Mouse (Mus musculus) CH12.LX (cell line): ENCODE results near the gene Gramd2. TPM values are rescaled to one million over a fixed set of nuclear protein-coding genes. Genes with fewer than 3 reads are reported as not detected.

ENCODE experiments used
- DNase-seq: peaks from one replicate; pipeline ENCODE4 v3.0.0-alpha.2; 2013; ENCODE audit errors: extremely low read depth
- H3K27ac ChIP-seq: 2 replicates; pipeline ENCODE4 v1.5.1; 2012; ENCODE audit warnings: low read depth, mild to moderate bottlenecking, control low read depth, moderate library complexity; ENCODE audit not compliant: insufficient read depth
- H3K27me3 ChIP-seq: replicated peaks from 2 replicates; pipeline ENCODE3; 2012; ENCODE audit warnings: inconsistent platforms
- H3K36me3 ChIP-seq, 2 experiments: replicated peaks in 1 of 2; 2 replicates each; pipeline versions ENCODE3 to v1.6.1; 2012; ENCODE audit warnings: inconsistent platforms in 1 of 2, low read length in 1 of 2, mild to moderate bottlenecking in 1 of 2, mixed read lengths in 1 of 2, moderate library complexity in 1 of 2; ENCODE audit not compliant: control insufficient read depth in 1 of 2, insufficient read depth in 1 of 2
- H3K4me1 ChIP-seq, 2 experiments: 2 replicates each; pipeline ENCODE4 v1.6.1; 2012; ENCODE audit warnings: inconsistent platforms in 1 of 2, moderate library complexity in 1 of 2; ENCODE audit not compliant: insufficient read depth in 2 of 2, control insufficient read depth in 1 of 2
- H3K4me2 ChIP-seq: 2 replicates; pipeline ENCODE4 v1.6.1; 2012; ENCODE audit warnings: low read depth, mild to moderate bottlenecking, control low read depth; ENCODE audit not compliant: poor library complexity, insufficient read depth, severe bottlenecking
- H3K4me3 ChIP-seq, 3 experiments: fragments of 150-350 bp in 1 of 3; sonication (generic) in 1 of 3; replicated peaks in 1 of 3; 2 replicates each; pipeline versions ENCODE3 to v1.5.1; 2011 to 2012; ENCODE audit warnings: low read depth in 2 of 3, low read length in 2 of 3, mild to moderate bottlenecking in 2 of 3, moderate library complexity in 2 of 3, control low read depth in 1 of 3, improper control_type of control experiment in 1 of 3, inconsistent platforms in 1 of 3, mixed read lengths in 1 of 3; ENCODE audit not compliant: poor library complexity in 1 of 3
- H3K79me2 ChIP-seq: replicated peaks from 2 replicates; pipeline ENCODE4 v1.6.1; 2012; ENCODE audit warnings: mild to moderate bottlenecking, moderate library complexity; ENCODE audit not compliant: control insufficient read depth, poor library complexity, insufficient read depth, severe bottlenecking; ENCODE audit errors: extremely low read depth
- H3K9ac ChIP-seq: 2 replicates; pipeline ENCODE4 v1.6.1; 2012; ENCODE audit warnings: low read depth, mild to moderate bottlenecking, control low read depth, moderate library complexity; ENCODE audit not compliant: insufficient read depth
- H3K9me3 ChIP-seq: replicated peaks from 2 replicates; pipeline ENCODE3; 2012; ENCODE audit warnings: low read length, inconsistent platforms, mixed read lengths
- CHD1 ChIP-seq: IDR thresholded peaks from 2 replicates; pipeline ENCODE4 v1.6.1; 2012; ENCODE audit warnings: low read depth, low read length, improper control_type of control experiment, inconsistent platforms
- CHD2 ChIP-seq: IDR thresholded peaks from 2 replicates; pipeline ENCODE4 v1.6.1; 2011; ENCODE audit warnings: low read length, improper control_type of control experiment
- ELF1 ChIP-seq: IDR thresholded peaks from 2 replicates; pipeline ENCODE4 v1.6.1; 2014; ENCODE audit warnings: low read depth, mild to moderate bottlenecking, inconsistent platforms, low read length, improper control_type of control experiment
- ETS1 ChIP-seq: conservative IDR thresholded peaks from 2 replicates; pipeline ENCODE4 v1.6.1; 2012; ENCODE audit warnings: low read depth, mild to moderate bottlenecking, inconsistent platforms, low read length, improper control_type of control experiment, moderate library complexity
- JUN ChIP-seq: IDR thresholded peaks from 2 replicates; pipeline ENCODE4 v1.6.1; 2011; ENCODE audit warnings: low read depth, mild to moderate bottlenecking, low read length, improper control_type of control experiment, moderate library complexity; ENCODE audit not compliant: insufficient read depth
- MAFK ChIP-seq: IDR thresholded peaks from 2 replicates; pipeline ENCODE4 v1.6.1; 2011; ENCODE audit warnings: low read length, improper control_type of control experiment; ENCODE audit not compliant: insufficient replicate concordance
- MAX ChIP-seq: IDR thresholded peaks from 2 replicates; pipeline ENCODE4 v1.6.1; 2011; ENCODE audit warnings: low read length, improper control_type of control experiment
- MAZ ChIP-seq: IDR thresholded peaks from 2 replicates; pipeline ENCODE4 v1.6.1; 2012; ENCODE audit warnings: low read depth, mild to moderate bottlenecking, inconsistent platforms, low read length, improper control_type of control experiment, moderate library complexity
- NELFE ChIP-seq: IDR thresholded peaks from 2 replicates; pipeline ENCODE4 v1.6.1; 2011; ENCODE audit warnings: low read depth, low read length, improper control_type of control experiment
- PAX5 ChIP-seq: IDR thresholded peaks from 2 replicates; pipeline ENCODE4 v1.6.1; 2012; ENCODE audit warnings: low read length, inconsistent platforms, mixed read lengths
- POLR2A ChIP-seq: IDR thresholded peaks from 2 replicates; pipeline ENCODE4 v1.6.1; 2011; ENCODE audit warnings: low read depth, mild to moderate bottlenecking, improper control_type of control experiment, low read length
- RAD21 ChIP-seq: IDR thresholded peaks from 2 replicates; pipeline ENCODE4 v1.6.1; 2011; ENCODE audit warnings: low read depth, mild to moderate bottlenecking, low read length, improper control_type of control experiment, moderate library complexity
- RCOR1 ChIP-seq: conservative IDR thresholded peaks from 2 replicates; pipeline ENCODE4 v1.6.1; 2012; ENCODE audit warnings: low read depth, mild to moderate bottlenecking, inconsistent platforms, low read length, improper control_type of control experiment
- SIN3A ChIP-seq: IDR thresholded peaks from 2 replicates; pipeline ENCODE4 v1.6.1; 2012; ENCODE audit warnings: low read length, improper control_type of control experiment, inconsistent platforms
- TCF12 ChIP-seq: IDR thresholded peaks from 2 replicates; pipeline ENCODE4 v1.6.1; 2014; ENCODE audit warnings: low read depth, mild to moderate bottlenecking, inconsistent platforms, low read length, improper control_type of control experiment
- USF1 ChIP-seq: IDR thresholded peaks from 2 replicates; pipeline ENCODE4 v1.6.1; 2014; ENCODE audit warnings: low read depth, mild to moderate bottlenecking, inconsistent platforms, low read length, improper control_type of control experiment
- ZC3H11A ChIP-seq: IDR thresholded peaks from 2 replicates; pipeline ENCODE4 v1.6.1; 2012; ENCODE audit warnings: low read depth, mild to moderate bottlenecking, inconsistent platforms, low read length, improper control_type of control experiment
- ZKSCAN1 ChIP-seq: IDR thresholded peaks from 2 replicates; pipeline ENCODE4 v1.6.1; 2012; ENCODE audit warnings: low read depth, inconsistent platforms, low read length, improper control_type of control experiment, borderline replicate concordance
- ZMIZ1 ChIP-seq: IDR thresholded peaks from 2 replicates; pipeline ENCODE4 v1.6.1; 2012; ENCODE audit warnings: low read depth, mild to moderate bottlenecking, inconsistent platforms, low read length, improper control_type of control experiment
- ZNF384 ChIP-seq: IDR thresholded peaks from 2 replicates; pipeline ENCODE4 v1.6.1; 2012; ENCODE audit warnings: low read depth, low read length, improper control_type of control experiment, inconsistent platforms
- dilution Hi-C: fragments of 300-500 bp; cut with MboI; formaldehyde crosslinking; loops from 2 replicates; pipeline ENCODE4 v1.14.3; 2020; ENCODE audit warnings: low sequenced_read_pairs; ENCODE audit not compliant: extremely low pct_unique_long_range_greater_than_20kb, extremely low pct_ligation_motif_present
- in situ Hi-C: fragments of 300-500 bp; cut with MboI; formaldehyde crosslinking; loops from 3 replicates; pipeline ENCODE4 v1.14.3; 2019; ENCODE audit warnings: low sequenced_read_pairs, low pct_ligation_motif_present, low pct_unique_long_range_greater_than_20kb, mixed read lengths
- polyA plus RNA-seq: library from polyadenylated mRNA; unstranded; fragments of >175 nt; gene quantifications from 2 replicates; pipeline ENCODE4 v1.2.1, GENCODE M21; 2012; ENCODE audit warnings: low read depth; ENCODE audit not compliant: insufficient read length
- total RNA-seq, 2 experiments: library from RNA; depleted of rRNA; stranded (reverse); fragments of 300-350 nt in 1 of 2; fragments of >200 nt in 1 of 2; gene quantifications; 2 replicates each; pipeline ENCODE4 v1.2.3; 2012 to 2014

Gene Gramd2
- total and polyA plus RNA-seq, 3 experiments: 0.61 TPM; not detected in 2

GRCm38 (mm10) chr9:59709225-59709624 is 29.3 kb downstream of the Gramd2 start:
- H3K9me3 ChIP-seq: no peaks in the 10 kb centered on the region
- TF ChIP-seq ZKSCAN1 (no peak), MAZ (no peak), RAD21 (no peak)
- no peaks in the 10 kb centered on the region for H3K27me3 ChIP-seq
- peaks cover 7 to 32% of the 10 kb centered on the region in 2 experiments for H3K4me1 ChIP-seq
- no peak overlapping the region for H3K4me3 ChIP-seq
- no peak overlapping the region for H3K27ac ChIP-seq
- DNase-seq: no peak
- no peak overlapping the region for H3K4me2 ChIP-seq
- dilution Hi-C loops (no loop called here), in situ Hi-C loops (no loop called here)
- no peaks in the 10 kb centered on the region for H3K79me2 ChIP-seq
- no peak overlapping the region for H3K9ac ChIP-seq
- no peaks in the 10 kb centered on the region for H3K36me3 ChIP-seq

GRCm38 (mm10) chr9:59716275-59716898 is 36.4 kb downstream of the Gramd2 start:
- Histone ChIP-seq H3K79me2 (no peaks in the 10 kb centered on the region), H3K4me3 (no peak overlapping the region), H3K36me3 (no peaks in the 10 kb centered on the region), H3K9ac (no peak overlapping the region), H3K27me3 (peaks cover 6% of the 10 kb centered on the region), H3K4me1 (peaks cover 0 to 6% of the 10 kb centered on the region in 2 experiments; a peak in 1 of 4 replicates)
- dilution Hi-C loops: no loop called here
- DNase-seq: no peak
- no peak for TF ChIP-seq ZNF384
- TF ChIP-seq, all 38 proteins: peak for 0
- Histone ChIP-seq H3K9me3 (peaks cover 3% of the 10 kb centered on the region), H3K27ac (no peak overlapping the region), H3K4me2 (no peak overlapping the region)
- in situ Hi-C loops: no loop called here

GRCm38 (mm10) chr9:59718237-59718636 is 38.3 kb downstream of the Gramd2 start:
- TF ChIP-seq CHD1: no peak
- no peak for TF ChIP-seq ZMIZ1
- TF ChIP-seq RAD21: no peak
- no peak for TF ChIP-seq MAFK
- no peak for TF ChIP-seq ETS1
- no peak for TF ChIP-seq POLR2A
- no peak for TF ChIP-seq ZNF384
- TF ChIP-seq MAZ: no peak
- TF ChIP-seq ZC3H11A: no peak
- no peak for TF ChIP-seq JUN
- no peak for TF ChIP-seq MAX
- TF ChIP-seq USF1: no peak
- TF ChIP-seq TCF12: no peak
- TF ChIP-seq CHD2: no peak
- TF ChIP-seq RCOR1: no peak
- no peak for TF ChIP-seq SIN3A
- TF ChIP-seq NELFE: no peak
- TF ChIP-seq ELF1: no peak
- no peak for TF ChIP-seq PAX5
- Histone ChIP-seq H3K4me3 (no peak overlapping the region), H3K4me2 (no peak overlapping the region), H3K9me3 (peaks cover 3% of the 10 kb centered on the region), H3K36me3 (no peaks in the 10 kb centered on the region), H3K79me2 (no peaks in the 10 kb centered on the region), H3K9ac (no peak overlapping the region), H3K27ac (no peak overlapping the region), H3K4me1 (peaks cover 0 to under 1% of the 10 kb centered on the region in 2 experiments; a peak in 2 of 4 replicates), H3K27me3 (peaks cover 14% of the 10 kb centered on the region)
- in situ Hi-C loops (no loop called here), dilution Hi-C loops (no loop called here)
- DNase-seq: no peak
